Mouse (Mus musculus): ENCODE results near the gene Il21.

- no peak for TF ChIP-seq POLR2A (IDR thresholded peaks at IDR 0.05; ENCODE audit: borderline replicate concordance, insufficient read depth, low read length)
- TF ChIP-seq CTCF (IDR thresholded peaks at IDR 0.05; ENCODE audit: borderline replicate concordance, insufficient read depth, low read depth, low read length), result peak; percentile 57; the same call in 1 of the 2 replicates
Observed at GRCm38 (mm10) chr3:37271209-37271608, 38.8 kb upstream of the Il21 start.

All from cerebellum, adult 2 months (tissue).